17 mouse cellular contexts compared by ENCODE assay signal in the genomic region with DNA sequence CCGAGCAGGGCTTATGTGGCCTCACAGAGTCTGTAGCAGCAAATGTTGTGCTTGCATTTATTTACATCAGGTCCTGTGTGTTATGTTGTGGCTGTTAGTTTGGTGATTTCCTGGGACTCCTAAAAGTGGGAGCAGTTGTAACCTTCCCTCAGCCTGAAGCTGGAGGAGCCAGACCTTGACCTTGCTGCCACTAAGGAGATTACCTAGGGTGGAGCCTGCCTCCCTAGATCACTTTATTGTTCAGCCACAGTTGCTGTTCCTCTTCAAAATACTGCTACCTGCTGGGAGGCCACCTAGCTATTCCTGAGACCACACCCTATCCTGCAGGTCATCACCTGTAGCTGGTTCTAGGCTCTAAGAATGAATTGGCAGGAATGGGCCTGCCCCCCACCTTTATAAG.
"Had no signal": no experiment of that assay in that cellular context is flagged by ENCODE, and none has a peak within 500 bp of the region (broad histone marks: within the 10 kb centered on the region; RNA-seq: fewer than 3 reads in every experiment).

No protein-coding gene starts in this region.

- H3K4me3 ChIP-seq: midbrain, embryonic 10.5 days; midbrain, embryonic 12.5 days; neural tube, embryonic 12.5 days had no signal

- H3K4me2 ChIP-seq: lung, embryonic 14.5 days; midbrain, embryonic 12.5 days; neural tube, embryonic 12.5 days had no signal

- H3K36me3 ChIP-seq: midbrain, embryonic 10.5 days; midbrain, embryonic 12.5 days; neural tube, embryonic 12.5 days had no signal

- H3K27ac ChIP-seq: midbrain, embryonic 10.5 days; midbrain, embryonic 12.5 days; neural tube, embryonic 12.5 days had no signal

- H3K4me1 ChIP-seq: midbrain, embryonic 10.5 days; midbrain, embryonic 12.5 days; neural tube, embryonic 12.5 days had no signal

- H3K9ac ChIP-seq: lung, embryonic 14.5 days; midbrain, embryonic 12.5 days; neural tube, embryonic 12.5 days had no signal

- ATAC-seq: midbrain, embryonic 16.5 days had no signal

- DNase-seq: lung, adult 18-20 months; lung, embryonic 14.5 days; lung, postnatal 10 days; lung, postnatal 4 days; midbrain, embryonic 14.5 days; retina, postnatal 1 day; right cerebral cortex, adult 18-20 months; right cerebral cortex, postnatal 25 days; right cerebral cortex, postnatal 4 days; spleen, adult 18-20 months; thymus, adult 18-20 months; thymus, postnatal 25 days; thymus, postnatal 4 days had no signal

- H3K9me3 ChIP-seq: midbrain, embryonic 10.5 days; midbrain, embryonic 12.5 days; neural tube, embryonic 12.5 days had no signal

- H3K27me3 ChIP-seq: midbrain, embryonic 12.5 days; neural tube, embryonic 12.5 days had no signal
